Mouse (Mus musculus): Measurements from ENCODE around the gene Sec31a. TPM values are rescaled to one million over a fixed set of nuclear protein-coding genes. Genes with fewer than 3 reads are reported as not detected.

Gene Sec31a
- polyA plus RNA-seq (2014; fragmentation: Nextera tagmentation; extraction: Ambion mirVana): 64.5 and 71.3 TPM in 2 replicates

DNA sequence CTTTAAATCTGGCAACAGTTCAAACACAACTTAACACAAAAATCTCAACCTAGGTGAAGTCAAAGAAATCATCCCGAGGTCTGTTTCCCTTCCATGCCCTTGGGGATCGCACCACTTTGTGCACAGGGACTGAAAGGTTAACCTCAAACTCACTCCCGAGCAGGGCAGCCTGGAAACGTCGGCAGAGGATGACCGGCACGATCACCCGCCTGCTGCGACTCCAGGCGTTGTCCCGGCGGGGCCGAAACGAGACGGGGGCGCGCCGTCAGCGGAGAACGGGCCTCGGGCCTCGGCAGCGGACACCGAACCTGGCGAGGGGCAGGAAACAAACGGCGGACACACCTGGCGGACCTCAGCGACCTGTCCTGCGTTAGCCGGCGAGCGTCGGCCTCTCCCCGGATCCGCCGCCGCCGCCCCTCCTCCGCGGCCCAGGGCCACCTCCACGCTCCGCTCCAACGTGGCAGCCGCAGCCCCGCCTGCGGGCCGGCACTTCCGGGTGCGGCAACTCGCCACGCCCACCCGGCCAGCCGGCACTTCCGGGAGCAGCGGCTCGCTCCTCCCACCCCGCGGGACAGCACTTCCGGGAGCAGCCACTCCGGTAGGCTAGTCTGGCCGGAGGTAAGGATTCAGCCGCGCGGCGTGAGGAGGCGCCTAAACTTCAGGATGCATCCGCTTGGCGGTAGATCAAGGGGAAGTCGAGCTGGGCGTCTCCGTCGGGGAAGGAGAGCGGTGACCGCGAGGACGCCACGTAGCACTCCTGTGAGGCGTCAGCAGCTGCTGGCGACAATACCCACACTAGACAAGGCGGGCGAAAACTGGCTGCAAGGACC is at the start of gene Sec31a:
TSS of gene Sec31a (minus strand) at position 474 of the 830 bp plus-strand sequence.
- Histone ChIP-seq H3K27ac (ENCODE audit: low read depth, low read length) (peak within 1 kb of the TSS; percentile 88), H3K9me3 (replicated peaks; ENCODE audit: control insufficient read depth, low read length) (no peaks in the 10 kb centered on the region), H3K9ac (ENCODE audit: low read length) (peak within 1 kb of the TSS; percentile 82), H3K4me1 (ENCODE audit: control insufficient read depth, insufficient read depth, low read length) (peaks cover 10% of the 10 kb centered on the region), H3K36me3 (ENCODE audit: control insufficient read depth, insufficient read depth, low read length) (peaks cover 29% of the 10 kb centered on the region), H3K4me2 (ENCODE audit: low read length) (peak within 1 kb of the TSS; percentile 58), H3K4me3 (ENCODE audit: low read depth, low read length) (peak within 1 kb of the TSS; percentile 90), H3K27me3 (replicated peaks; ENCODE audit: control insufficient read depth, insufficient read depth, low read length) (no peaks in the 10 kb centered on the region)
- WGBS: under 1% methylated on average over 82 of the region's 82 CpGs
- peak; percentile 98 for ATAC-seq
- peak; percentile 97 for DNase-seq (ENCODE audit: low spot score)

DNA sequence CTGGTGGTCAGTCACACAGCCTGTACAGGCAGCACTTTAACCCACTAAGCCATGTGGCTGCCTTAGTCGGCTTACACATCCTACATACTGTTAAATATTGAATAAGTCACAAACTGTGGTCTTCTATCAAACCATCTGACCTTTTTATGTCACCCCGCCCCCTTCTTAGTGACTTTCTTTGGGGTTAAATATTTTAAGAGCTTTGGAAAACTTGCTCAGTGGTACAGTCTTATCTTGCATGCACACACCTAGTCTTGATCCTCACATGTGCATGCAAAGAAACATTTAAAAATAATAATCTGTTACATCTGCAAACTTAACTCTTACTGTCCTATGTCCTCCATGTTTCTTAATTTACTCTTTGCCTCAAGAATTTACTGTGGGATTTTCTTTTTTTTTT is 46.3 kb upstream of the Sec31a start:
- peaks cover 15% of the 10 kb centered on the region for H3K36me3 ChIP-seq (ENCODE audit: control insufficient read depth, insufficient read depth, low read length)
- no peak for ATAC-seq
- no peak overlapping the region for H3K27ac ChIP-seq (ENCODE audit: low read depth, low read length)
- no peak for DNase-seq (ENCODE audit: low spot score)
- H3K4me1 ChIP-seq (ENCODE audit: control insufficient read depth, insufficient read depth, low read length): no peaks in the 10 kb centered on the region
- no peaks in the 10 kb centered on the region for H3K27me3 ChIP-seq (replicated peaks; ENCODE audit: control insufficient read depth, insufficient read depth, low read length)
- 90% methylated on average over 2 of the region's 2 CpGs for WGBS
- no peaks in the 10 kb centered on the region for H3K9me3 ChIP-seq (replicated peaks; ENCODE audit: control insufficient read depth, low read length)
- H3K9ac ChIP-seq (ENCODE audit: low read length): no peak overlapping the region
- no peak overlapping the region for H3K4me3 ChIP-seq (ENCODE audit: low read depth, low read length)
- no peak overlapping the region for H3K4me2 ChIP-seq (ENCODE audit: low read length)

DNA sequence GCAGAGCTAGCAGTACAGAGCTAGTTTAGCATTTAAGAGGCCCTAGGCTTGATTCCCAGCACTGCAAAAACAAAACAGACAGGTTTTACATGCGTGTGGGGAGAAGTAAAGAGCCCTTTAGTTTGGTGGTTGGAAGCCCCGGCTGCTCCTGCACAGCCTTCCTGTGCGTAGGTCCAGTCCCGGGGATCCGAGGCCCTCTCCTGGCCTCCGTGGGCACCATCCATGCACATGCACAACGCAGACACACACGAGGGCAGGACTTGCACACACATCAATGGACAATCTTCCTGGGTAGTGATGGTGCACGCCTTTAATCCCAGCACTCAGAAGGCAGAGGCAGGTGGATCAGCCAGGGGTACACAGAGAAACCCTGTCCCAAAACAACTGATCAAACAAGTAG is 45.5 kb upstream of the Sec31a start:
- DNase-seq (ENCODE audit: low spot score) (no peak), ATAC-seq (no peak)
- Histone ChIP-seq H3K9ac (ENCODE audit: low read length) (no peak overlapping the region), H3K27me3 (replicated peaks; ENCODE audit: control insufficient read depth, insufficient read depth, low read length) (no peaks in the 10 kb centered on the region), H3K4me2 (ENCODE audit: low read length) (no peak overlapping the region), H3K9me3 (replicated peaks; ENCODE audit: control insufficient read depth, low read length) (no peaks in the 10 kb centered on the region), H3K36me3 (ENCODE audit: control insufficient read depth, insufficient read depth, low read length) (peaks cover 22% of the 10 kb centered on the region), H3K27ac (ENCODE audit: low read depth, low read length) (no peak overlapping the region), H3K4me1 (ENCODE audit: control insufficient read depth, insufficient read depth, low read length) (no peaks in the 10 kb centered on the region), H3K4me3 (ENCODE audit: low read depth, low read length) (no peak overlapping the region)
- 95% methylated on average over 9 of the region's 9 CpGs for WGBS

DNA sequence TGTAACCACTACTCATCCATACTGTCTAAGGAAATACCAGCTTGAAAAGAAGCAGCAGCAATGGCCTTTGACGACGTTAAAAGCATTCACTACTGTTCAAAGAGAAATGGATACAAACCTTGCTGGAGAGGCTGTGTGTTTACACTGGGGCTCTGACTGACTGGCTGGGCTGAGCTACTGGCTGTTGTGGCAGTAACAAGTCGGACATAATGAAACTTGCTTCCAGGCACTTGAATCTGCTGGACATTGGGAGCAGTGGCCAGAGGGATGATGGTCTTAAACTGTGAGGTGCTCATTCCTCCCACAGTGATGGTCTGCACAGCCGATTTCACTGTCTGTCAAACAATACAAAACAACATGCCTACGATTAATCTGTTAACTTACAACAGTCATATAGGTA is 43.4 kb upstream of the Sec31a start:
- ATAC-seq (no peak), DNase-seq (ENCODE audit: low spot score) (no peak)
- no peak overlapping the region for H3K9ac ChIP-seq (ENCODE audit: low read length)
- H3K27me3 ChIP-seq (replicated peaks; ENCODE audit: control insufficient read depth, insufficient read depth, low read length): no peaks in the 10 kb centered on the region
- H3K36me3 ChIP-seq (ENCODE audit: control insufficient read depth, insufficient read depth, low read length): peaks cover 28% of the 10 kb centered on the region
- WGBS: 97% methylated on average over 5 of the region's 5 CpGs
- H3K4me2 ChIP-seq (ENCODE audit: low read length): no peak overlapping the region
- no peaks in the 10 kb centered on the region for H3K9me3 ChIP-seq (replicated peaks; ENCODE audit: control insufficient read depth, low read length)
- H3K4me3 ChIP-seq (ENCODE audit: low read depth, low read length): no peak overlapping the region
- H3K4me1 ChIP-seq (ENCODE audit: control insufficient read depth, insufficient read depth, low read length): no peaks in the 10 kb centered on the region
- H3K27ac ChIP-seq (ENCODE audit: low read depth, low read length): no peak overlapping the region

DNA sequence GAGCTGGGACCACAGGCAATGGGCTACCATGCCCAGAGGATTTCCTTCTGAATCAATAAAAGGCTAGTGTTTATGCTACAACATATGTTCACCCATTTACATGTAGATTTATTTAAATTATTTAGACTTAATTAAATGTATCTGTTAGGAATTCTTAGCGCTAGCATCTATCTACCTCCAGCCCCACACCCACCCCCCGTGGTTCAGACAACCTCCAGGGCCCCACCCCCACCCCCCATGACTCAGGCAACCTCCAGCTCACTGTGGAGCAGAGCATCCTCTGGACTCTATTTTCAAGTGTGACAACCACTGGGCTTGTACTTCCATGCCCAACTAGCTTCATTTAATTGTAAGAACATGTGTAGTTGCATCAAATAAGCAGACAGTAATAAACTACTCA is 35.8 kb upstream of the Sec31a start:
- ATAC-seq: no peak
- no peak for DNase-seq (ENCODE audit: low spot score)
- WGBS: 50% methylated on average over 2 of the region's 2 CpGs
- H3K27me3 ChIP-seq (replicated peaks; ENCODE audit: control insufficient read depth, insufficient read depth, low read length): no peaks in the 10 kb centered on the region
- no peak overlapping the region for H3K27ac ChIP-seq (ENCODE audit: low read depth, low read length)
- no peaks in the 10 kb centered on the region for H3K4me1 ChIP-seq (ENCODE audit: control insufficient read depth, insufficient read depth, low read length)
- no peak overlapping the region for H3K4me2 ChIP-seq (ENCODE audit: low read length)
- H3K9me3 ChIP-seq (replicated peaks; ENCODE audit: control insufficient read depth, low read length): no peaks in the 10 kb centered on the region
- H3K36me3 ChIP-seq (ENCODE audit: control insufficient read depth, insufficient read depth, low read length): peaks cover 62% of the 10 kb centered on the region
- H3K9ac ChIP-seq (ENCODE audit: low read length): no peak overlapping the region
- no peak overlapping the region for H3K4me3 ChIP-seq (ENCODE audit: low read depth, low read length)

DNA sequence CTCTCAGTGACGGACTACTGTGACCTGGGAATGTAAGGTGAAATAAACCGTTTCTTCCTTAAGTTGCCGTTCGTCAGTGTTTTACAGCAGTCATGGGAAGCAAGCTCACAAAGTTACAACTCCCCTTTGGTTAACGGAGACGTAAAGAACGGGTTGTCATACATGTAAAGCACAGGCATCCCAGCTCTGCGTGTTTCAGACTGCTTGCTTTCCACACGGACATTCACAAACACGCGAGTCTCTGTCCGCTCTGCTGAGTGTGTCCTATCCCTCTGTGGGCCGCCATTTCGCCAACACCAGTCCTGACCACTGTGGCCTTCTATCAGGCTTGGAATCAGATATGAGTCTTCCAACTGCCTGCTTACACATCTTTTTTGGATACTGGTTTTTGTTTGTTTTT is 22.8 kb upstream of the Sec31a start:
- H3K36me3 ChIP-seq (ENCODE audit: control insufficient read depth, insufficient read depth, low read length): peaks cover 15% of the 10 kb centered on the region; the same call in 1 of the 2 replicates
- no peaks in the 10 kb centered on the region for H3K4me1 ChIP-seq (ENCODE audit: control insufficient read depth, insufficient read depth, low read length)
- no peak overlapping the region for H3K4me2 ChIP-seq (ENCODE audit: low read length)
- no peak overlapping the region for H3K4me3 ChIP-seq (ENCODE audit: low read depth, low read length)
- H3K9ac ChIP-seq (ENCODE audit: low read length): no peak overlapping the region
- 97% methylated on average over 14 of the region's 14 CpGs for WGBS
- DNase-seq (ENCODE audit: low spot score) (no peak), ATAC-seq (no peak)
- no peak overlapping the region for H3K27ac ChIP-seq (ENCODE audit: low read depth, low read length)
- H3K9me3 ChIP-seq (replicated peaks; ENCODE audit: control insufficient read depth, low read length): no peaks in the 10 kb centered on the region
- no peaks in the 10 kb centered on the region for H3K27me3 ChIP-seq (replicated peaks; ENCODE audit: control insufficient read depth, insufficient read depth, low read length)

DNA sequence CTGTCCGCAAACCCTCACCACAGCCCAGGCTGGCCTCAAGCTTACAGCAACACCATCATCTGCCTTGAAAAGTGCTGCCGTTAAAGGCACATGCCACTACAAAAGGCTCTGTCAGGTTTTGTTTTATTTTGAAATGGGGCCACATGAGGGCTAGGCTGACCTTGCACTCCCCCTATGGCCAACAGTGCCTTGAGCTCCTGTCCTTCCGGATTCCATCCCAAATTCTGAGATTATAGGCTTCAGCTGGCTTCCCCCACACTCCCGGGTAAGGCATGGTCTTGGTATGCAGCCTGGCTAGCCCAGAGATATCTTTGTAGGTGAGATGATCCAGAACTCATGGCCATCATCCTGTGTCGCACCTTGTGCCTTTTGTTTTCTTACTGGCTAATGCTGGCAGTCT is 21.9 kb upstream of the Sec31a start:
- Histone ChIP-seq H3K36me3 (ENCODE audit: control insufficient read depth, insufficient read depth, low read length) (peaks cover 11% of the 10 kb centered on the region; the same call in 1 of the 2 replicates), H3K27ac (ENCODE audit: low read depth, low read length) (no peak overlapping the region), H3K9me3 (replicated peaks; ENCODE audit: control insufficient read depth, low read length) (no peaks in the 10 kb centered on the region), H3K9ac (ENCODE audit: low read length) (no peak overlapping the region), H3K27me3 (replicated peaks; ENCODE audit: control insufficient read depth, insufficient read depth, low read length) (no peaks in the 10 kb centered on the region), H3K4me2 (ENCODE audit: low read length) (no peak overlapping the region), H3K4me1 (ENCODE audit: control insufficient read depth, insufficient read depth, low read length) (no peaks in the 10 kb centered on the region), H3K4me3 (ENCODE audit: low read depth, low read length) (no peak overlapping the region)
- DNase-seq (ENCODE audit: low spot score) (no peak), ATAC-seq (no peak)
- WGBS: 94% methylated on average over 5 of the region's 5 CpGs

DNA sequence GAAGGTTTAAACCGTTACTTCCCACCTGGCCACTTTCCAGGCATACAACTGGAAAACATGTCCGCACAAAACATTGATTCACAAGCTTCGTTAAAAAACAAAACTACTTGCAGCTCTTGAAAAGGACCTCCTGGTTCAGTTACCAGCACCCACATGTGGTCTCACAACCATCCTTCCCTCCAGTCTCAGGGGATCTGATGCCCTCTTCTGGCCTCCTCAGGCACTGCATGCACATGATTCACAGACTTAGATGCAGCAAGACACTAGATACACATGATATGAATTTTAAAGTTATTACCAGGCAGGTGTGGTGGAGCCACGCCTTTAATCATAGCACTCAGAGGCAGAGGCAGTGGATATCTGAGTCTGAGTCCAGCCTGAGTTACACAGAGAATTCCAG is 21.1 kb upstream of the Sec31a start:
- H3K27me3 ChIP-seq (replicated peaks; ENCODE audit: control insufficient read depth, insufficient read depth, low read length): no peaks in the 10 kb centered on the region
- ATAC-seq (no peak), DNase-seq (ENCODE audit: low spot score) (no peak)
- H3K36me3 ChIP-seq (ENCODE audit: control insufficient read depth, insufficient read depth, low read length): peaks cover 9% of the 10 kb centered on the region; the same call in 1 of the 2 replicates
- H3K9ac ChIP-seq (ENCODE audit: low read length): no peak overlapping the region
- no peak overlapping the region for H3K4me3 ChIP-seq (ENCODE audit: low read depth, low read length)
- no peak overlapping the region for H3K27ac ChIP-seq (ENCODE audit: low read depth, low read length)
- 91% methylated on average over 4 of the region's 4 CpGs for WGBS
- H3K9me3 ChIP-seq (replicated peaks; ENCODE audit: control insufficient read depth, low read length): no peaks in the 10 kb centered on the region
- H3K4me1 ChIP-seq (ENCODE audit: control insufficient read depth, insufficient read depth, low read length): no peaks in the 10 kb centered on the region
- H3K4me2 ChIP-seq (ENCODE audit: low read length): no peak overlapping the region

DNA sequence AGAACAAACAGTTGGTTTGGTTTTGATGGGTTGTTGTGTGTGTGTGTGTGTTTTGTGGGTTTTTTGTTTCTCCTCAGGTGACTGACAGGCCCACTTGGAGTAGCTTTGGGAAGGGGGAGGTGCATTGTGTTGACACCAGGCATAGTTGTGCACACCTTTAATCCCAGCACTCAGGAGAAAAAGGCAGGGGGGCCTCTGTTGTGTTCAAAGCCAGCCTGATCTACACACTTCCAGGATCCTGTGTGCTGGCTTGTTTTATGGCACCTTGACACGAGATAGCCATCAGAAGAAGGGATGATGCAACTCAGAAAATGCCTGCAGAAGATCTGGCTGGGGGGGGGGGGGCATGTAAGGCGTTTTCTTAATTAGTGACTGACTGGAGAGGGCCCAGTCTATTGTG is 14.9 kb upstream of the Sec31a start:
- Histone ChIP-seq H3K9me3 (replicated peaks; ENCODE audit: control insufficient read depth, low read length) (no peaks in the 10 kb centered on the region), H3K9ac (ENCODE audit: low read length) (no peak overlapping the region), H3K27me3 (replicated peaks; ENCODE audit: control insufficient read depth, insufficient read depth, low read length) (no peaks in the 10 kb centered on the region), H3K4me3 (ENCODE audit: low read depth, low read length) (no peak overlapping the region), H3K36me3 (ENCODE audit: control insufficient read depth, insufficient read depth, low read length) (peaks cover 21% of the 10 kb centered on the region), H3K4me1 (ENCODE audit: control insufficient read depth, insufficient read depth, low read length) (peaks cover 28% of the 10 kb centered on the region), H3K4me2 (ENCODE audit: low read length) (no peak overlapping the region), H3K27ac (ENCODE audit: low read depth, low read length) (no peak overlapping the region)
- DNase-seq (ENCODE audit: low spot score) (no peak), ATAC-seq (no peak)
- WGBS: 67% methylated on average over 2 of the region's 2 CpGs

All from forebrain, embryonic 14.5 days (tissue).